Mouse (Mus musculus): Measurements from ENCODE around the gene Atp2b4.
A peak's percentile ranks its signal among the peaks of the same experiment; 100 is the strongest.
"Not testable (repeated sequence)": the region's sequence is repeated elsewhere in the genome, so short reads cannot be mapped to it uniquely, and the experiment has no call there.

Atp2b4 gene

GRCm38 (mm10) chr1:133693536-133694114 lies 107.2 kb downstream of the Atp2b4 start:
- DNase-seq, result no peak

- DNase-seq, result no peak
These were observed 108.6 kb downstream of the Atp2b4 start for GRCm38 (mm10) chr1:133692195-133692594.

GRCm38 (mm10) chr1:133691046-133691445 lies 109.8 kb downstream of the Atp2b4 start:
- no peak for DNase-seq

DNA sequence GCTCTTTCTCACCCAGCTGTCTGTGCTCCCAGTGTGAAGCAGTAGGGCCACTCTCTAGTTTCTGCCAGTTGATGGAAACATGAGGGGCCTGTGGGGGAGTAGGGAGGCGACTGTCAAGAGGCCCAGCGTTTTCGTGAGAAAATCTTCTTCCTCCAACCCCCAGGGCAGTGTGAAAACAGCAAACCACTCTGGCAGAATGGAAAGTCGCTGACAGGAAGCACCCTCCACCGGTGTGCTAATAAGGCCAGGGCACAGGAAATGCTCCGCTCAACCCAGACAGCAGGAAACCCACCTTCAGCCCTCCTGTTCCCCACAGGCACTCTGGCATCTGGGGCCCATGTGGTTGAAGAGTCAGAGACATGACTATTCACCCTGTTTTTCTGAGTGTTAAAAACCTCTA lies 110.9 kb downstream of the Atp2b4 start, which contains the start of gene Lax1:
Gene Lax1 (minus strand): TSS at position 212 of the 400 bp plus-strand sequence.
- DNase-seq, result no peak

DNA sequence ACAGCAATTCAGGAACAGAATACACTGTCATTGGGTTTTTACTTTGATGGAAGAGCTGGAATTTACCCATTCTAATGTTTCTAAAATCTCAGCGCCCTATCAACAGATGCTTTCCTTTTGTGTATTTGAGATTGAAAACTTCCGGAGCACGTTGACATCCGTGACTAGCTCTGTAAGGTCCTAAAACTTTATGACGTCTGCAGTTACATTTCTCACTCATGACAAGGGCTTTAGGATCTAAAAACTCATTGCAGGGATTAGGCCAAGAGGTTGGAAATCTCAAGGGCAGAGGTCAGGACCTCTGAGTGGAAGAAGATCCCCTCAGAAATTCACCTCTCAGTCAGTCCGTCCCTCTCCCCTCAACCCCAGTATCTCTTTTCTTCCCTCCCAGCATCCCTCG lies 112.5 kb downstream of the Atp2b4 start:
- no peak for DNase-seq

- DNase-seq, result no peak
These were observed 114.9 kb downstream of the Atp2b4 start for GRCm38 (mm10) chr1:133685749-133686519.

- DNase-seq, result no peak
These were observed 129.0 kb downstream of the Atp2b4 start for GRCm38 (mm10) chr1:133671801-133672200.

- DNase-seq, result no peak
These were observed 129.6 kb downstream of the Atp2b4 start for GRCm38 (mm10) chr1:133671266-133671665.

GRCm38 (mm10) chr1:133670776-133671175 lies 130.1 kb downstream of the Atp2b4 start:
- DNase-seq, result no peak

- no peak for DNase-seq
These were observed 130.7 kb downstream of the Atp2b4 start for GRCm38 (mm10) chr1:133670190-133670589.

DNA sequence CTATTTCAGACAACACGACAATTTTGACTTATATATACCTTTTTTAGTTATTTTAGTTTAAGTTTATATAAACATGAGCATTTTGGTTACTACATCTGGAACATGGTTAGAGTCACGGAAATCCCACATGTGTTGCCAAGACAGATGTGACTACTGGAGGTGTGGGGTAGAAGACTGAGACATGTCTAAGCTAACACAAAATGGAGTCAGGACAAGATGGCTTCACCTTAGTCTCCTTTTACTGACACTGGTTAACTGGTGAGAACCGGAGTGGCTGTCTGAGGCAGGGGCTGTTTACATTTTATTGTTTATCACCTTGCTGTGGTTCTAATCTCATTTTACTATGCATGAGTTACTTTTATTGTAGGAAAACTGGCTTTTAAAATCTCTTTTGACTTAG lies 132.2 kb downstream of the Atp2b4 start:
- DNase-seq, result no peak

GRCm38 (mm10) chr1:133667721-133668120 lies 133.1 kb downstream of the Atp2b4 start:
- DNase-seq, result no peak

DNA sequence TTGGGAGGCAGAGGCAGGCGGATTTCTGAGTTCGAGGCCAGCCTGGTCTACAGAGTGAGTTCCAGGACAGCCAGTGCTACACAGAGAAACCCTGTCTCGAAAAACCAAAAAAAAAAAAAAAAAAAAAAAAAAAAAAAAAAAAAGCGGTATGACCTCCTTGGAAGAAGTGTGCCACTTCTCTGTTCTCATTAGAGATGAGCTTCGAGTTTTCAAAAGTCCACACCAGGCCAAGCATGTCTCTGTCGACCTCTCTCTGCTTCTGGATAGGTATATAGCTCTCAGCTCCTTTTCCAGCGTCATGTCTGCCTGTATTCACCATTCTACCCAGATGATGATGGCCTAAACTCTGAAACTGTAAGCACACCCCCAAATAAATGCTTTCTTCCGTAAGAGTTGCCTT lies 135.1 kb downstream of the Atp2b4 start:
- DNase-seq, result not testable (repeated sequence)

GRCm38 (mm10) chr1:133664203-133664970 lies 136.5 kb downstream of the Atp2b4 start:
- DNase-seq, result no peak

DNA sequence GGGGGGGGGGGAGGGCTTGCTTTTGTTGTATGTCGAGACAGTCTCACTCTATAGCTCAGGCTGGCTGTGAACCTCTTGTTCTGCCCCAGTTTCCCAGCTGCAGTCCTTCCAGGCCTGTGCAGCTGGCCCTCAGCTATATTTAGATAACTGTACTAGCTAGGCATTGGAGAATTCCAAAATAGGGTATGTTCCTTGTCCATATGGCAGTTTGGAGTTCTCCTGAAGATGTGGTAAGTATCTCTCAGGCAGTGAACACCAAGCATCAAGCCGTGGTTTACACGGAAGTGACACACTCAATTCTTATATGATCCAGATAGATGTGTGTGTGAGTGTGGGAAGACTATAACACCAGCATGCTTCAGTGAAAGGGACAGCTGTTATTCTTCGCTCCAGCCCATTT lies 137.4 kb downstream of the Atp2b4 start:
- no peak for DNase-seq

DNA sequence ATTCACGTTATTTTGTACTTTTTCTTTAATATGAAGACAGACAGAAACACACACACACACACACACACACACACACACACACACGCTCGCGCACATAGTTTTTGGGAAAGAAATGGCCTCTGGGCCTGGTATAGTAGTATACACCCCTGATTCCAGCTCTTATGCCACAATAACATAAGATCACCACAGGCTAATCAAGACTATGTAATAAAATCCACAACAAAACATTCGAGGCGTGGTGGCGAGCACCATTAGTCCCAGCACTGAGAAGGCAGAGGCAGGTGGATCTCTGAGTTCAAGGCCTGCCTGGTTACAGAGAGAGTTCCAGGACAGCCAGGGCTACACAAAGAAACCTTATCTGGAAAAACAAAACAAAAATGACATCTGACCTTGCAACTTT lies 137.9 kb downstream of the Atp2b4 start:
- no peak for DNase-seq

GRCm38 (mm10) chr1:133661203-133661933 lies 139.5 kb downstream of the Atp2b4 start, which contains the start of gene Gm38394:
Gene Gm38394, minus strand, starts transcription at chr1:133661318.
- peak; percentile 86 for DNase-seq

DNA sequence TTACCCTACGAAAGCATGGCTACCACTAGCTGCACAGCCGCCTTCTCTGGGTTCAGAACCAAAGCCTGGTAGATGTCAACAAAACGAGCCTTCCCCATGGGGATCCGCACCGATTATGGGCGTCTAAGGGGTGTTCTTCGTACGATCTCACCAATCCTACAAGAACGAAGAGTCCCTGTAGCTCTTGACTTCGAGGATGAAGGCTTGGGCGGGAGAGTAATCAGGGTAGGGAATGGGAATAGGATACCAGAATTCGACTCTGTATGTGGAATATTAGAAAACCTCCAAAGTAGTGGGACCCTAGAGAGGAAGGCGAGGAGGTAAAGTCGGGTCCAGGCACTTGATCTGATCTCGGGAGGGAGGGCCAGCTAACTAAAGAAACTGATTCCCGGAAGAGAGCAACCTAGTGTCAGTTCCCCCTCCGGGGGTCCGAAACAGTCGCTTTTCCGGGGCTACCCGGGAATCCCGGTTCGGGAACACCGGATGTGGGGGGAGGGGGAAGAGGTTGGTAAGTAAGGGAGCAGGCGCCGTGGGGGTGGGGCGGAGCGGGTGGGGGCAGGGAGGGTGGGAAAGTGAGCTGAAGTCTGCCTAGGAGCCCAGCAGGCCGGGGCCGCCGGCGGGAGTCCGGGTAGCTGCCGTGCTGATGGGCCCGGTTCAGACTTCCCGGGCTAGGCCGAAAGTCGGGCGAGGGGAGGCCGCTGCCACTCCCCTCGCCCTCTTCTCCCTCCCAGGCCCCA lies 140.2 kb downstream of the Atp2b4 start, which contains the start of gene Zbed6:
Gene Zbed6 (minus strand): TSS at position 420 of the 737 bp plus-strand sequence.
- DNase-seq, result peak; percentile 53

DNA sequence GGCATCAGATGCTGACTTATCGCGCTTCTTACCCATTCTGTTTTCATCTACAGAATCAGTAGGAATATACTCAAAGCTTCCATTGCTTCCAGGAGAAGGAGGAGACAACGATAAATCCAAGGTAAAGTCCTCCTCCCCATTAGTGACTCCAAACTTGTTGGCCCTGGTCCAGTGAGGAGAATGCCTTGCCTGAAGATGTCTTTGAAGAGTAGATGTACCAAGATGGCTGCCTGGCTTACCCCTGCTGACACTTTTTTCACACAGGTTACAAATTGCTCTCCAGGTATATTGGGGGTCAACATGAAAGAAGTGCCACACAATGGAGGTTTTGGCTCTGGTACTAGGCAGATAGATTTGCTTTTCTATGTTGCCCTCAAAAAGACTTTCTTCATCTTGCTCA lies 142.0 kb downstream of the Atp2b4 start:
- DNase-seq, result peak; percentile 18

DNA sequence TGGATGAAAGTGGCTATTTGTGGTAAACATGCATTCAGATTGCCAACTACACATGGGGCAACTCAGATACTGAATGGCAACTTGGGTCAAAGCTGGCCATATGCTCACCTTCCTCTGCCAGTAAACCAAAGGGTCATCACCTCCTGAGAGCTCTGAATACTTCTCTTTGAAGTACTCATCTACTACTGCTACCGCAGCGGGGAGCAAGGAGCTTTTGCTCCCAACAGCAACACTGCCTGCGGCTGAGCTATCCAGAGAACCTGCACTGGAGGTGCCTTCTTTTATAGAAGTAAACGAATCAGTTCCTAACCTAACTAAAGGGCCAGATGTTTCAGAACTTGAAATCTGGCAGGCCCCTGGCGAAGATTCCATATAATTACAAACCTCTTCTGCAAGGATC lies 144.0 kb downstream of the Atp2b4 start:
- no peak for DNase-seq

GRCm38 (mm10) chr1:133653033-133653432 lies 147.8 kb downstream of the Atp2b4 start:
- DNase-seq, result no peak
